Mouse (Mus musculus) ovary, adult 2 months (tissue): ENCODE measurements around the gene Spsb3. TPM values are rescaled to one million over a fixed set of nuclear protein-coding genes. Genes with fewer than 3 reads are reported as not detected.

Experiments used
- polyA plus RNA-seq: library from polyadenylated mRNA; depleted of rRNA; stranded (reverse); fragments of >200 nt; gene quantifications from 2 replicates; pipeline ENCODE4 v1.2.3, GENCODE M21; 2012; rRNA removed

Spsb3 gene
- polyA plus RNA-seq = 112 and 120 TPM in 2 replicates

GRCm38 (mm10) chr17:24886134-24886931 is at the start of gene Spsb3, which contains the start of gene Nubp2:
TSS of gene Spsb3 (plus strand) at chr17:24886643.
TSS of gene Nubp2 (minus strand) at chr17:24886349.

DNA sequence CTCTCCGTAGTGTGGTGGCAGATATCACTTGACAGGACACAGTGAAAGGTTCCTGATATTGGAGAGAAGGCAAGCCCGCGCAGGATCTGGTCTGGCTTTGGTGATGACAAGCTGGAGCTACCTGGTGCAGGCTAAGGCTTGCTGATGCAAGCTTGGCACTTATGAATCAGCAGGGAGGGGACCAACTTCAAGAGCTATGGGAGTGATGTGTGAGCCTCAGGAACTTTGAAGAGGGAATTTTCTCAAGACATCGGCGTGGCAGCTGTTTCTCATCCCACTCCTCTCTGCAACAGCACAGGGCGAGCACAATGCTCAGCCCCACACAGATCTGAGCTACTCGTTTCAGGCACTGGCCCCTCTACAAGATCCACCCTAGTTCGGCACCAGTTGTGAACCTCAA is 46.6 kb upstream of the Spsb3 start, which contains the start of gene Hagh:
Gene Hagh (plus strand): TSS at position 302 of the 400 bp plus-strand sequence.

DNA sequence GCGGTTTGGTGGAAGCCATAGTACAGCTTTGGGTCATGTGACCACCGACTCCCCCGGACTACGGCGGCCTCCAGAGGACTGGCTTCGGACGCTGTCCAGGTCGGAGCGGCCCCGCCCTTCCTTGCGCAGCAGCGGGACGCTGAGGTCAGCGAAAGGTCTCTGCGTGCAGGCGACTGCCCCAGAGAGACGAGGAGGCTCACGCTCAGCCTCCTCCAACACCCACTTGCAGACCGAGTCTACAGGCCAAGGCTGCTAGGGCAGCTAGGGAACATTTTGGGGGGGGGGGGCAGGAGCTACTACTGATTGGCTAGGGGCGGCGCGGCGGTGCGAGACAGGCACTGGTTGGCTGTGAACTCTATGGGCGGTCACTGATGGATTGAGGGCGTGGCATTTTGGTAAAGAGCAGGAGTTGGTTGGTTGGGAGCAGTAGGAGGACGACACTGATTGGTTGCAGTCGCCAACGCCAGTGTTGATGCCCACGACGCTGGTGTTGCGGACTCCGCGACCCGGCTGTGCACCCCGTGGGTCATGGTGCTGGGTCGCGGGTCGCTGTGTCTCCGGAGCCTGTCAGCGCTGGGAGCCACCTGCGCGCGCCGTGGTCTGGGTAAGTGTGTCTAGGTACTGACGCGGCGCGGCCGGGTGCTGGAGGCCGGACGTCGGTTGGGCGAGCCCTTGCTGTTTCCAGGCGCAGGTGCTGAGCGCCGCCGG is 36.2 kb upstream of the Spsb3 start, which contains the start of gene Fahd1:
Gene Fahd1 (minus strand): TSS at position 300 of the 708 bp plus-strand sequence.

GRCm38 (mm10) chr17:24865776-24866175 is 20.7 kb upstream of the Spsb3 start, which contains the start of gene Igfals:
TSS of gene Igfals (plus strand) at chr17:24865997.

GRCm38 (mm10) chr17:24894995-24895547 is 8.6 kb downstream of the Spsb3 start, which contains the start of the genes Eme2 and Mrps34:
TSS of gene Eme2 (minus strand) at chr17:24895087.
TSS of gene Mrps34 (plus strand) at chr17:24895116.

GRCm38 (mm10) chr17:24896241-24896992 is 10.0 kb downstream of the Spsb3 start, which contains the start of gene Nme3:
TSS of gene Nme3 (plus strand) at chr17:24896500.

DNA sequence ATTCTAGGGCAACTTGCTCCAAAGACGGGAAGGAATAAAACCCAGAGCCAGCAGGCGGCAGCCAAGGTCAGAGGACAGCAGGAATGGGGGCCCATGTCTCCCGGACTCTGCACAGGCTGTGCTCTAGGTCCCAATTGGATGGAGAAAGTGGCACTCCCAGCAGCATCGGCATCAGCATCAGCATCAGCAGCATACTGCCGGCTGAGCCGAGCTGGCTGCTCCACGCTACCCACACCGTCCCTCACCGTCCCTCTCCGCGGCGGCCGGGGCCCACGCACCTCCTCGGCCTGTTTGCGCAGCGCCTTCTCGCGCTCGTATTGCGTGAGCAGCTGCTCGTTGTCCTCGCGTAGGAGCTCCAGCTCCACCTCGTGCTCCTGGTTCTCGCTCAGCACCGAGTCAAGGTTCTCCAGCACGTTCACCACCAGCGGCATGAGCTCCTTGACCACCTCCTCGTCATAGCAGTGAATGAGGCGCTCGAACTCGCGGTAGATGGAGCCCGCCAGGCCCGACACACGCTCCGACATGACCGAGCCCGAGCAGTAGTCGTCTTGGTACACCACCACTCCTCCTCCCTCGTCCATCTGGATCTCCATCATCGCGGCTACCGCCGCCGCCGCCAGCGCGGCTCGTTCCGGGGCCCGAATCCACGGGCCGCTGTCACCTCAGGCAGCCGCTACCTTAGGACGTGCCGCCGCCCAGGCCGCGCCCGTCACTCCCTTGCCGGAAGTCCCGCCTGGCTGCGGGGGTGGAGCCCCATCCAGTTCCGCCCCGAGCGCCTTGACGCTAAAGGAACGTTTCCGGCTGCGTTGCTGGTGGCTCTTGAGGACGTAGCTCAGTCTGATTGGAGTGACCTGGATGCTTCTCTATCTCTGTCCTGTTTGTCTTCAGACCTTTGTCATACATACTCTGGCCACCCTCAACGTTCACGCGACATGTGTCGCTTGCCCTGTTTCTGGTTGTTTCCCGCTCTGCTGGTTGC is 50.1 kb downstream of the Spsb3 start, which contains the start of gene Mapk8ip3:
Gene Mapk8ip3 (minus strand): TSS at position 719 of the 979 bp plus-strand sequence.

Other genes starting within 250 kb of the Spsb3 start
- gene Slc9a3r2, start 236.3 kb upstream of the Spsb3 start, polyA plus RNA-seq = 154 and 188 TPM in 2 replicates
- 0.40 and 0.53 TPM in 2 replicates for gene Npw, start 228.2 kb upstream of the Spsb3 start, polyA plus RNA-seq
- gene Zfp598, start 217.0 kb upstream of the Spsb3 start, polyA plus RNA-seq = 118 and 131 TPM in 2 replicates
- gene Syngr3, start 196.7 kb upstream of the Spsb3 start, polyA plus RNA-seq = 1.6 and 1.7 TPM in 2 replicates
- gene Gfer, start 190.5 kb upstream of the Spsb3 start, polyA plus RNA-seq = 40.5 and 66.7 TPM in 2 replicates
- 19.1 and 19.6 TPM in 2 replicates for gene Noxo1, start 190.4 kb upstream of the Spsb3 start, polyA plus RNA-seq
- gene Tbl3, start 179.0 kb upstream of the Spsb3 start, polyA plus RNA-seq = 105 and 112 TPM in 2 replicates
- 0.34 and 1.4 TPM in 2 replicates for gene Rnf151, start 168.6 kb upstream of the Spsb3 start, polyA plus RNA-seq
- 4,445 and 4,526 TPM in 2 replicates for gene Rps2, start 168.5 kb upstream of the Spsb3 start, polyA plus RNA-seq
- 198 and 335 TPM in 2 replicates for gene Ndufb10, start 162.2 kb upstream of the Spsb3 start, polyA plus RNA-seq
- not detected in 2 replicates for gene Rpl3l, start 158.8 kb upstream of the Spsb3 start, polyA plus RNA-seq
- gene Msrb1, start 150.0 kb upstream of the Spsb3 start, polyA plus RNA-seq = 42.7 and 55.4 TPM in 2 replicates
- 8.5 and 15.0 TPM in 2 replicates for gene Hs3st6, start 133.7 kb upstream of the Spsb3 start, polyA plus RNA-seq
- not detected in 2 replicates for gene Meiob, start 82.4 kb upstream of the Spsb3 start, polyA plus RNA-seq
- 105 and 136 TPM in 2 replicates for gene Hagh, start 46.5 kb upstream of the Spsb3 start, polyA plus RNA-seq
- 16.7 and 17.3 TPM in 2 replicates for gene Fahd1, start 36.3 kb upstream of the Spsb3 start, polyA plus RNA-seq
- gene Igfals, start 20.6 kb upstream of the Spsb3 start, polyA plus RNA-seq = 10.1 and 12.4 TPM in 2 replicates
- 33.0 and 41.1 TPM in 2 replicates for gene Nubp2, start 294 bp upstream of the Spsb3 start, polyA plus RNA-seq
- gene Eme2, start 8.4 kb downstream of the Spsb3 start, polyA plus RNA-seq = 51.8 and 56.8 TPM in 2 replicates
- gene Mrps34, start 8.5 kb downstream of the Spsb3 start, polyA plus RNA-seq = 278 and 448 TPM in 2 replicates
- 76.6 and 85.3 TPM in 2 replicates for gene Nme3, start 9.9 kb downstream of the Spsb3 start, polyA plus RNA-seq
- 180 and 186 TPM in 2 replicates for gene Mapk8ip3, start 50.3 kb downstream of the Spsb3 start, polyA plus RNA-seq
- 33.5 and 37.9 TPM in 2 replicates for gene Jpt2, start 74.0 kb downstream of the Spsb3 start, polyA plus RNA-seq
- 20.6 and 27.0 TPM in 2 replicates for gene Cramp1l, start 129.1 kb downstream of the Spsb3 start, polyA plus RNA-seq
- gene Ift140, start 129.4 kb downstream of the Spsb3 start, polyA plus RNA-seq = 32.8 and 38.8 TPM in 2 replicates
- gene Tmem204, start 196.9 kb downstream of the Spsb3 start, polyA plus RNA-seq = 59.3 and 68.0 TPM in 2 replicates
- 50.1 and 56.2 TPM in 2 replicates for gene Telo2, start 229.3 kb downstream of the Spsb3 start, polyA plus RNA-seq
- gene Ptx4, start 234.1 kb downstream of the Spsb3 start, polyA plus RNA-seq = not detected in 2 replicates
- gene Clcn7, start 246.7 kb downstream of the Spsb3 start, polyA plus RNA-seq = 41.1 and 43.3 TPM in 2 replicates